Mouse (Mus musculus): ENCODE results near the gene Synj2. TPM values are rescaled to one million over a fixed set of nuclear protein-coding genes. Genes with fewer than 3 reads are reported as not detected.

Gene Synj2
- polyA plus RNA-seq, 2 experiments: 3.3 to 4.4 TPM

DNA sequence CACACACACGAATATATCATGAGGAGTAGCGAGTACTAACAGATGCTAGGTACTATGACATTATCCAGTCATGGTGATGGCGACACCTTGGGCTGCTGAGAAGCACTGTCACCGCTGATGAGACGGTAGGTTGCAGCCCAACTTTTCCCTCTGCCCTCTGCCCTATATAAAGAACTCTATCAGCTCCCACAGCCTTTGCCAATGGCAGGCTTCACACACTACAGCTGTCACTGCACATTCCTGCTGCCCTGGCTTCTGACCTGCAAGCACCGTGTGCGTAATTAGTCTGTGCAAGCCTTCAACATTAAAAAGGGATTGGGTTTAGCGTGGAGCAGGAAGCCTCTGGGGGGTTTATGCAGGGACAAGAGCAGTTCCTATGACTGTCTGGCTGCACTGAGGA, 121.7 kb downstream of the Synj2 start:
- H3K27me3 ChIP-seq (ENCODE audit: control insufficient read depth, insufficient read depth, low read length): no peaks in the 10 kb centered on the region
- no peak for TF ChIP-seq POLR2A (IDR thresholded peaks at IDR 0.05; ENCODE audit: borderline replicate concordance, extremely low read depth, insufficient read depth, insufficient read length)
- H3K9me3 ChIP-seq (ENCODE audit: control insufficient read depth, low read length): no peaks in the 10 kb centered on the region
- no peaks in the 10 kb centered on the region for H3K4me1 ChIP-seq (ENCODE audit: control insufficient read depth, insufficient read depth, low read length)
- no peak overlapping the region for H3K27ac ChIP-seq (replicated peaks; ENCODE audit: low read depth, low read length)
- peaks cover 33% of the 10 kb centered on the region for H3K36me3 ChIP-seq (ENCODE audit: control insufficient read depth, insufficient read depth, low read length)
- no peak overlapping the region for H3K4me3 ChIP-seq (replicated peaks; ENCODE audit: low read length)
- DNase-seq (ENCODE audit: low spot score) (no peak), ATAC-seq (ENCODE audit: low FRiP score, low read depth) (no peak)
- no peak overlapping the region for H3K9ac ChIP-seq (ENCODE audit: low read depth, low read length, severe bottlenecking)
- no peak overlapping the region for H3K4me2 ChIP-seq (replicated peaks; ENCODE audit: low read depth, low read length, severe bottlenecking)
- 75% methylated on average over 8 of the region's 8 CpGs for WGBS

DNA sequence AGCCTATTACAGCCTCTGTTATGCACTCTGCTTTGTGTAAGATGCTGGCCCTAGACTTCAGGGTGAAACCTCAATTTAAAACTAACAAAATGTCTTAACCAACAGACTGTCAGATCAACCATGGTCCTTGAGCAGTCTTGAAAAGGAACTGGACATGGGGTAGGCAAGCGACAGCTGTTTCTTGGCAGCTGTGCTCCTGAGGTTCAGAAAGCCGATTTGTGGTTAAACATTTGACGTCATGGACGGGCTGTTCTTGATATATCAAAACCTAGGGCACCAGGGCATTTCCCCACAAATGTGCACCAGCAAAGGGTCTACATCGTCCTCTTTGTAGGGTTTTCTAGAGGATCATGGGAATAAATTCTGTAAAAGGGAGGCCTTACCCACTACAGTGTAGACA, 122.5 kb downstream of the Synj2 start:
- Histone ChIP-seq H3K9ac (ENCODE audit: low read depth, low read length, severe bottlenecking) (no peak overlapping the region), H3K4me2 (replicated peaks; ENCODE audit: low read depth, low read length, severe bottlenecking) (no peak overlapping the region), H3K36me3 (ENCODE audit: control insufficient read depth, insufficient read depth, low read length) (peaks cover 33% of the 10 kb centered on the region), H3K27ac (replicated peaks; ENCODE audit: low read depth, low read length) (no peak overlapping the region), H3K9me3 (ENCODE audit: control insufficient read depth, low read length) (no peaks in the 10 kb centered on the region), H3K4me1 (ENCODE audit: control insufficient read depth, insufficient read depth, low read length) (no peaks in the 10 kb centered on the region), H3K4me3 (replicated peaks; ENCODE audit: low read length) (no peak overlapping the region), H3K27me3 (ENCODE audit: control insufficient read depth, insufficient read depth, low read length) (no peaks in the 10 kb centered on the region)
- DNase-seq (ENCODE audit: low spot score) (no peak), ATAC-seq (ENCODE audit: low FRiP score, low read depth) (no peak)
- WGBS: 83% methylated on average over 5 of the region's 5 CpGs
- no peak for TF ChIP-seq POLR2A (IDR thresholded peaks at IDR 0.05; ENCODE audit: borderline replicate concordance, extremely low read depth, insufficient read depth, insufficient read length)

DNA sequence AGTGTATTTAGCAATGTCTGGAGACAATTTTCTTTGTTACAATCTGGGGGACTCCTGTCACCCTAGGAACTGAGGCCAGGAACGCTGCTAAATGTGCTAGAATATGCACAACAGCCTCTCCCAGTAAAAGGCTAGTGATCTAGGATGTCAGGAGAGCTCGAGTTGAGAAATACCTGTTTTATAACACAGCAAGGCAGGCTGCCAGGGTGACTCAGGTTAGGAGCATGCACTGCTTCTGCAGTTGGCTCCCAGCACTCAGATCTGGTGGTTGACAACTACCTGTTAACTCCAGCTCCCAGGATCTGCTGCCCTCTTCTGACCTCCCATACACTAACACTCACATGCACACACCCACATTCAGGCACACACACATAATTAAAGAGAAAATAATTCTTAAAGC, 124.9 kb downstream of the Synj2 start:
- no peaks in the 10 kb centered on the region for H3K4me1 ChIP-seq (ENCODE audit: control insufficient read depth, insufficient read depth, low read length)
- H3K36me3 ChIP-seq (ENCODE audit: control insufficient read depth, insufficient read depth, low read length): peaks cover 45% of the 10 kb centered on the region
- ATAC-seq (ENCODE audit: low FRiP score, low read depth) (no peak), DNase-seq (ENCODE audit: low spot score) (no peak)
- TF ChIP-seq POLR2A (IDR thresholded peaks at IDR 0.05; ENCODE audit: borderline replicate concordance, extremely low read depth, insufficient read depth, insufficient read length): no peak
- no peak overlapping the region for H3K9ac ChIP-seq (ENCODE audit: low read depth, low read length, severe bottlenecking)
- H3K4me2 ChIP-seq (replicated peaks; ENCODE audit: low read depth, low read length, severe bottlenecking): no peak overlapping the region
- no peaks in the 10 kb centered on the region for H3K27me3 ChIP-seq (ENCODE audit: control insufficient read depth, insufficient read depth, low read length)
- no peak overlapping the region for H3K4me3 ChIP-seq (replicated peaks; ENCODE audit: low read length)
- no peaks in the 10 kb centered on the region for H3K9me3 ChIP-seq (ENCODE audit: control insufficient read depth, low read length)
- no peak overlapping the region for H3K27ac ChIP-seq (replicated peaks; ENCODE audit: low read depth, low read length)
- 83% methylated on average over 2 of the region's 2 CpGs for WGBS

DNA sequence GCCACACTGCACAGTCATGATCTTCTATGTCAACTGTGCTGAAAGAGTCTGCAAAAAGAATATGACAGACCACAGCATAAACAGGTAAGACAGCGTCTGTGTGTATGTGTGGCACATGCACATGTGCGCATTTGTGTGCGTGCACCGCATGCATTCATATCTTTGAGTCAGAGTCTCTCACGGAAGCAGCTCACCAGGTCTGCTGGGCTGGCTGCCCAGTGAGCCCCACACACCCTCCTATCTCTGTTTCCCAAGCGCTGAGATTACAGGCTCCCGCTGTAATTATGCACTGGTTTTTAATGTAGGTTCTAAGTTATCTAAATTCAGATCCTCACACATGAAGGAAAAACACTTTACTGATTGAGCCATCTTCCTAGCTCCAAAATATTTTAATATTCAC, 126.5 kb downstream of the Synj2 start:
- TF ChIP-seq POLR2A (IDR thresholded peaks at IDR 0.05; ENCODE audit: borderline replicate concordance, extremely low read depth, insufficient read depth, insufficient read length): no peak
- no peak overlapping the region for H3K4me3 ChIP-seq (replicated peaks; ENCODE audit: low read length)
- no peaks in the 10 kb centered on the region for H3K27me3 ChIP-seq (ENCODE audit: control insufficient read depth, insufficient read depth, low read length)
- ATAC-seq (ENCODE audit: low FRiP score, low read depth) (no peak), DNase-seq (ENCODE audit: low spot score) (no peak)
- no peak overlapping the region for H3K9ac ChIP-seq (ENCODE audit: low read depth, low read length, severe bottlenecking)
- peaks cover 49% of the 10 kb centered on the region for H3K36me3 ChIP-seq (ENCODE audit: control insufficient read depth, insufficient read depth, low read length)
- H3K4me2 ChIP-seq (replicated peaks; ENCODE audit: low read depth, low read length, severe bottlenecking): no peak overlapping the region
- H3K4me1 ChIP-seq (ENCODE audit: control insufficient read depth, insufficient read depth, low read length): no peaks in the 10 kb centered on the region
- no peak overlapping the region for H3K27ac ChIP-seq (replicated peaks; ENCODE audit: low read depth, low read length)
- no peaks in the 10 kb centered on the region for H3K9me3 ChIP-seq (ENCODE audit: control insufficient read depth, low read length)
- WGBS: 94% methylated on average over 7 of the region's 7 CpGs

DNA sequence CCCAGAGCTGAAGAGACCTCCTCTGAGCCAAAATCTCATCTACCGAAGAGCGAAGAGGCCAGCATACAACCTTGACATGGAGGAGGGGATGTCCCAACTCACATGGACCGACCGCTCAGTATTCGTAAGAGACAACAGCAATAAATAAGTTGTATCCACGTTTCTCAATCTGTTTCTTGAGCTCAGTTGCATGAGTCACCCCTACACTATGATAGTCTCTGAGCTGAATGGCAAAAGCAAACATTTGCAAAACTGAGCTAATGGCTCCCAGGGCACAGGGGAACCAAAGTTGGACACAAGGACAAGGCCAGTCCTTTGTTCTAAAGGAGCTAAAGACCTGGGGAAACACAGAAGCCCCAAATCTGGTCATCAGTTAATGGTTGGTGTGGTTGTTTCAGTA, 128.8 kb downstream of the Synj2 start:
- no peak overlapping the region for H3K4me3 ChIP-seq (replicated peaks; ENCODE audit: low read length)
- TF ChIP-seq POLR2A (IDR thresholded peaks at IDR 0.05; ENCODE audit: borderline replicate concordance, extremely low read depth, insufficient read depth, insufficient read length): no peak
- H3K9me3 ChIP-seq (ENCODE audit: control insufficient read depth, low read length): no peaks in the 10 kb centered on the region
- DNase-seq (ENCODE audit: low spot score) (no peak), ATAC-seq (ENCODE audit: low FRiP score, low read depth) (no peak)
- no peaks in the 10 kb centered on the region for H3K4me1 ChIP-seq (ENCODE audit: control insufficient read depth, insufficient read depth, low read length)
- H3K4me2 ChIP-seq (replicated peaks; ENCODE audit: low read depth, low read length, severe bottlenecking): no peak overlapping the region
- H3K9ac ChIP-seq (ENCODE audit: low read depth, low read length, severe bottlenecking): no peak overlapping the region
- no peaks in the 10 kb centered on the region for H3K27me3 ChIP-seq (ENCODE audit: control insufficient read depth, insufficient read depth, low read length)
- no peak overlapping the region for H3K27ac ChIP-seq (replicated peaks; ENCODE audit: low read depth, low read length)
- H3K36me3 ChIP-seq (ENCODE audit: control insufficient read depth, insufficient read depth, low read length): peaks cover 46% of the 10 kb centered on the region
- WGBS: 90% methylated on average over 6 of the region's 6 CpGs

DNA sequence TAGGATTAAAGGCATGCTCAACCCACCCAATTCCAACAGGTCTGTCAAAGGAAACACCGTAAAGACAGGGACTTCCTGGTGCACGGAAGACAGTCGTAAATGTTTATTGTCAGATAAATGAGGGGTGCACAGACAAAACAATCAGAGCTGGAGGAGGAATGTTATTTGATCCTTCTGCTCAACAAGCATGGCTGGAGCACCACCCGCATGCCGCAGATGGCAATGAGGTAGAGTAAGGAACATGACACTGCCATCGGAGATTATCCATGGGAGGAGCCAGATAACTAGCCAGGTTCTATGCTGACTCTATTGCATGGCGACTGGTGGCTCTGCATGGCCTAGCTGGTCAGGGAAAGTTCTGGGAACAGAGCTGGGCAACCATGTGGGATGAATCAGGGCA, 132.3 kb downstream of the Synj2 start:
- TF ChIP-seq POLR2A (IDR thresholded peaks at IDR 0.05; ENCODE audit: borderline replicate concordance, extremely low read depth, insufficient read depth, insufficient read length): no peak
- H3K27me3 ChIP-seq (ENCODE audit: control insufficient read depth, insufficient read depth, low read length): no peaks in the 10 kb centered on the region
- no peaks in the 10 kb centered on the region for H3K9me3 ChIP-seq (ENCODE audit: control insufficient read depth, low read length)
- H3K27ac ChIP-seq (replicated peaks; ENCODE audit: low read depth, low read length): no peak overlapping the region
- 28% methylated on average over 7 of the region's 7 CpGs for WGBS
- H3K9ac ChIP-seq (ENCODE audit: low read depth, low read length, severe bottlenecking): no peak overlapping the region
- H3K36me3 ChIP-seq (ENCODE audit: control insufficient read depth, insufficient read depth, low read length): peaks cover 28% of the 10 kb centered on the region
- H3K4me1 ChIP-seq (ENCODE audit: control insufficient read depth, insufficient read depth, low read length): no peaks in the 10 kb centered on the region; the same call in 1 of the 2 replicates
- H3K4me2 ChIP-seq (replicated peaks; ENCODE audit: low read depth, low read length, severe bottlenecking): no peak overlapping the region
- DNase-seq (ENCODE audit: low spot score) (no peak), ATAC-seq (ENCODE audit: low FRiP score, low read depth) (no peak)
- no peak overlapping the region for H3K4me3 ChIP-seq (replicated peaks; ENCODE audit: low read length)
